Comparison of ENCODE assay signal across 8 mouse cellular contexts in genomic region chr7:133759611-133760353, GRCm38 (mm10). TPM values are rescaled to one million over a fixed set of nuclear protein-coding genes. Genes with fewer than 3 reads are reported as not detected.
A peak's percentile ranks its signal among the peaks of the same experiment; 100 is the strongest.
DNase-seq lines count a peak whose midpoint lies in the region; ATAC-seq and TF ChIP-seq lines count a peak whose summit lies in the region.
"Had no signal": no experiment of that assay in that cellular context is flagged by ENCODE, and none has a peak within 500 bp of the region (broad histone marks: within the 10 kb centered on the region; RNA-seq: fewer than 3 reads in every experiment).

No protein-coding gene starts in this region.

- H3K27me3 ChIP-seq in testis, adult 2 months (ENCODE audit: control insufficient read depth, insufficient read depth, low read length) = no peaks in the 10 kb centered on the region
- H3K27me3 ChIP-seq in limb, embryonic 14.5 days (ENCODE audit: control insufficient read depth, insufficient read depth, low read length) = no peaks in the 10 kb centered on the region
- no peaks in the 10 kb centered on the region for H3K27me3 ChIP-seq in stomach, embryonic 16.5 days (ENCODE audit: control insufficient read depth, insufficient read depth, low read length)

- H3K9me3 ChIP-seq in limb, embryonic 14.5 days (ENCODE audit: control insufficient read depth, low read length) = no peaks in the 10 kb centered on the region
- 0 out of 2 replicates have a peak, but pooled peaks cover 3% of the 10 kb centered on the region for H3K9me3 ChIP-seq in stomach, embryonic 16.5 days (replicated peaks; ENCODE audit: control insufficient read depth, low read length)

- peaks cover 10% of the 10 kb centered on the region for H3K4me1 ChIP-seq in testis, adult 2 months (ENCODE audit: control insufficient read depth, insufficient read depth, low read length)
- peaks cover 7% of the 10 kb centered on the region for H3K4me1 ChIP-seq in limb, embryonic 14.5 days (ENCODE audit: control insufficient read depth, insufficient read depth, low read length)
- H3K4me1 ChIP-seq in stomach, embryonic 16.5 days (ENCODE audit: control insufficient read depth, insufficient read depth, low read length) = peaks cover 8% of the 10 kb centered on the region; the same call in 1 of the 2 replicates

- no peak for DNase-seq in testis, postnatal 10 days (ENCODE audit: low spot score)
- DNase-seq in forelimb bud, embryonic 11.5 days (ENCODE audit: low read depth, low spot score) = peak; percentile 60
- no peak for DNase-seq in limb, embryonic 14.5 days (ENCODE audit: low spot score)
- no peak for DNase-seq in thymus, postnatal 4 days
- DNase-seq in frontal cortex, postnatal 10 days (ENCODE audit: low spot score in 2 of 2) = no peak

- ATAC-seq in limb, embryonic 14.5 days (ENCODE audit: low FRiP score, low read depth) = peak; percentile 77; the same call in 1 of the 2 replicates
- ATAC-seq in stomach, embryonic 16.5 days (ENCODE audit: insufficient read depth, low FRiP score) = no peak

- 12% methylated on average over 27 of the region's 27 CpGs for WGBS in limb, embryonic 14.5 days
- WGBS in stomach, embryonic 16.5 days = 28% methylated on average over 27 of the region's 27 CpGs

- H3K4me2 ChIP-seq in limb, embryonic 14.5 days (replicated peaks; ENCODE audit: low read depth, low read length, severe bottlenecking) = peak overlapping the region; percentile 22; the same call in 1 of the 2 replicates
- H3K4me2 ChIP-seq in stomach, embryonic 16.5 days (ENCODE audit: low read depth, low read length) = peak overlapping the region; percentile 34

- no peak for TF ChIP-seq POLR2A in testis, adult 2 months (IDR thresholded peaks at IDR 0.05; ENCODE audit: control insufficient read depth, low read depth, low read length)
- no peak for TF ChIP-seq POLR2A in limb, embryonic 14.5 days (IDR thresholded peaks at IDR 0.05; ENCODE audit: borderline replicate concordance, extremely low read depth, insufficient read depth, insufficient read length)

- no peaks in the 10 kb centered on the region for H3K36me3 ChIP-seq in testis, adult 2 months (ENCODE audit: control insufficient read depth, insufficient read depth, low read length)
- H3K36me3 ChIP-seq in limb, embryonic 14.5 days (ENCODE audit: control insufficient read depth, insufficient read depth, low read length) = no peaks in the 10 kb centered on the region
- no peaks in the 10 kb centered on the region for H3K36me3 ChIP-seq in stomach, embryonic 16.5 days (ENCODE audit: control insufficient read depth, insufficient read depth, low read length)

- no peak overlapping the region for H3K27ac ChIP-seq in testis, adult 2 months (ENCODE audit: control insufficient read depth, insufficient read depth, low read depth, low read length)
- no peak overlapping the region for H3K27ac ChIP-seq in limb, embryonic 14.5 days (replicated peaks; ENCODE audit: low read depth, low read length)
- 0 out of 2 replicates have a peak overlapping the region, but pooled peaks have one; percentile 32 for H3K27ac ChIP-seq in stomach, embryonic 16.5 days (ENCODE audit: low read length)

- no peak for TF ChIP-seq CTCF in testis, adult 2 months (IDR thresholded peaks at IDR 0.05; ENCODE audit: control insufficient read depth, insufficient read depth, insufficient replicate concordance, low read depth, low read length)

- H3K9ac ChIP-seq in limb, embryonic 14.5 days (ENCODE audit: low read depth, low read length, severe bottlenecking) = peak overlapping the region; percentile 22; the same call in 1 of the 2 replicates
- peak overlapping the region; percentile 18; the same call in 1 of the 2 replicates for H3K9ac ChIP-seq in stomach, embryonic 16.5 days (ENCODE audit: low read length)

- peak overlapping the region; percentile 28 for H3K4me3 ChIP-seq in testis, adult 2 months (ENCODE audit: control insufficient read depth, low read depth, low read length)
- H3K4me3 ChIP-seq in limb, embryonic 14.5 days (replicated peaks; ENCODE audit: low read length) = 0 out of 2 replicates have a peak overlapping the region, but pooled peaks have one; percentile 0
- no peak overlapping the region; the same call in 1 of the 2 replicates for H3K4me3 ChIP-seq in stomach, embryonic 16.5 days (replicated peaks; ENCODE audit: low read length)
- H3K4me3 ChIP-seq: myocyte had no signal

RNA-seq across cellular contexts. Expression of gene Fank1, which starts 16.9 kb away (rescaled TPM):
- polyA plus RNA-seq in testis, adult 2 months (2012; rRNA removed) = 202 and 217 TPM in 2 replicates
- polyA plus RNA-seq in limb, embryonic 14.5 days (2012; rRNA removed) = 0.24 and 0.31 TPM in 2 replicates
- polyA plus RNA-seq in limb, embryonic 14.5 days (2014; fragmentation: Nextera tagmentation; extraction: Ambion mirVana) = 0.30 TPM in 1 of 2 replicates, not detected in the other
- 0.21 and 0.39 TPM in 2 replicates for polyA plus RNA-seq in stomach, embryonic 16.5 days (2015; fragmentation: Nextera tagmentation; extraction: Ambion mirVana)

RNA-seq across cellular contexts. Expression of gene Dhx32, which starts 22.7 kb away (rescaled TPM):
- 29.5 and 32.9 TPM in 2 replicates for polyA plus RNA-seq in testis, adult 2 months (2012; rRNA removed)
- 14.6 and 15.5 TPM in 2 replicates for polyA plus RNA-seq in limb, embryonic 14.5 days (2012; rRNA removed)
- 21.7 and 22.7 TPM in 2 replicates for polyA plus RNA-seq in limb, embryonic 14.5 days (2014; fragmentation: Nextera tagmentation; extraction: Ambion mirVana)
- polyA plus RNA-seq in stomach, embryonic 16.5 days (2015; fragmentation: Nextera tagmentation; extraction: Ambion mirVana) = 46.8 and 56.9 TPM in 2 replicates

RNA-seq across cellular contexts. Expression of gene Uros, which starts 49.9 kb away (rescaled TPM):
- 8.8 and 10.8 TPM in 2 replicates for polyA plus RNA-seq in testis, adult 2 months (2012; rRNA removed)
- 24.8 and 26.7 TPM in 2 replicates for polyA plus RNA-seq in limb, embryonic 14.5 days (2012; rRNA removed)
- polyA plus RNA-seq in limb, embryonic 14.5 days (2014; fragmentation: Nextera tagmentation; extraction: Ambion mirVana) = 29.7 and 31.8 TPM in 2 replicates
- 32.1 and 36.4 TPM in 2 replicates for polyA plus RNA-seq in stomach, embryonic 16.5 days (2015; fragmentation: Nextera tagmentation; extraction: Ambion mirVana)

RNA-seq across cellular contexts. Expression of gene Bccip, which starts 50.6 kb away (rescaled TPM):
- 13.7 and 14.0 TPM in 2 replicates for polyA plus RNA-seq in testis, adult 2 months (2012; rRNA removed)
- 83.4 and 116 TPM in 2 replicates for polyA plus RNA-seq in limb, embryonic 14.5 days (2012; rRNA removed)
- 158 and 161 TPM in 2 replicates for polyA plus RNA-seq in limb, embryonic 14.5 days (2014; fragmentation: Nextera tagmentation; extraction: Ambion mirVana)
- polyA plus RNA-seq in stomach, embryonic 16.5 days (2015; fragmentation: Nextera tagmentation; extraction: Ambion mirVana) = 136 and 156 TPM in 2 replicates

Comparison
In these comparisons a context has a peak if more than half of its experiments do, and no peak if none do; other contexts are left out.
1. RNA of gene Fank1, which starts 16.9 kb away (polyA plus RNA-seq): 202 to 217 TPM in testis, adult 2 months; 0.24 to 0.31 TPM in limb, embryonic 14.5 days and 0.21 to 0.39 TPM in stomach, embryonic 16.5 days; every median in the first group is over 100 times any median in the second.